Mouse (Mus musculus) cerebellum, postnatal 25 days (tissue): ENCODE results near the gene Gabrr1.

Source experiments
- DNase-seq, 2 experiments: peaks; one replicate each; pipeline ENCODE4 v3.0.0; 2021; ENCODE audit warnings: mixed read lengths in 2 of 2

Gene Gabrr1

GRCm38 (mm10) chr4:33132221-33132620, at the start of gene Gabrr1:
TSS of gene Gabrr1 (plus strand) at chr4:33132521.
- DNase-seq, result no peak

- no peak for DNase-seq
Observed at GRCm38 (mm10) chr4:33099118-33099694, 33.1 kb upstream of the Gabrr1 start.

- no peak for DNase-seq
Observed at GRCm38 (mm10) chr4:33109720-33110458, 22.4 kb upstream of the Gabrr1 start.

- no peak for DNase-seq
Observed at GRCm38 (mm10) chr4:33110845-33111244, 21.5 kb upstream of the Gabrr1 start.

- DNase-seq, result no peak
Observed at GRCm38 (mm10) chr4:33111358-33111757, 21.0 kb upstream of the Gabrr1 start.

- DNase-seq, result peak; percentile 19 to 21
Observed at GRCm38 (mm10) chr4:33112866-33113265, 19.5 kb upstream of the Gabrr1 start.

GRCm38 (mm10) chr4:33119118-33119517, 13.2 kb upstream of the Gabrr1 start:
- peak; percentile 79 to 90 for DNase-seq

GRCm38 (mm10) chr4:33124493-33124892, 7.8 kb upstream of the Gabrr1 start:
- peak; percentile 71 to 81 for DNase-seq

GRCm38 (mm10) chr4:33125409-33126084, 6.8 kb upstream of the Gabrr1 start:
- peak; percentile 75 to 88 for DNase-seq

GRCm38 (mm10) chr4:33146679-33147291, 14.5 kb downstream of the Gabrr1 start:
- no peak for DNase-seq

- DNase-seq, result peak; percentile 37 to 70
Observed at GRCm38 (mm10) chr4:33147825-33148224, 15.5 kb downstream of the Gabrr1 start.

- DNase-seq, result no peak
Observed at GRCm38 (mm10) chr4:33149150-33149549, 16.8 kb downstream of the Gabrr1 start.

GRCm38 (mm10) chr4:33152087-33153038, 20.0 kb downstream of the Gabrr1 start:
- DNase-seq, result no peak

GRCm38 (mm10) chr4:33183477-33183876, 51.2 kb downstream of the Gabrr1 start:
- DNase-seq, result no peak

GRCm38 (mm10) chr4:33188164-33188563, 55.8 kb downstream of the Gabrr1 start:
- peak; percentile 60 to 67 for DNase-seq

- DNase-seq, result peak; percentile 99
Observed at GRCm38 (mm10) chr4:33188781-33189734, 56.7 kb downstream of the Gabrr1 start.

GRCm38 (mm10) chr4:33189735-33190036, 57.4 kb downstream of the Gabrr1 start, which contains the start of gene Pm20d2:
TSS of gene Pm20d2 (minus strand) at chr4:33189737.
- no peak for DNase-seq

GRCm38 (mm10) chr4:33198117-33198516, 65.8 kb downstream of the Gabrr1 start:
- DNase-seq, result no peak

GRCm38 (mm10) chr4:33204682-33205081, 72.4 kb downstream of the Gabrr1 start:
- peak; percentile 82 to 84 for DNase-seq

GRCm38 (mm10) chr4:33207551-33207950, 75.2 kb downstream of the Gabrr1 start:
- no peak for DNase-seq
